Mouse (Mus musculus) liver, postnatal 0 days (tissue): ENCODE measurements around the gene Dnaja3.

Experiments
- CTCF ChIP-seq: sonication (generic); IDR thresholded peaks from 2 replicates; pipeline ENCODE4 v1.5.1; 2016; ENCODE audit warnings: antibody characterized with exemption, low read depth
- EP300 ChIP-seq: IDR thresholded peaks from 2 replicates; pipeline ENCODE4 v1.6.1; 2016; ENCODE audit warnings: antibody characterized with exemption, low read depth, mild to moderate bottlenecking

DNA sequence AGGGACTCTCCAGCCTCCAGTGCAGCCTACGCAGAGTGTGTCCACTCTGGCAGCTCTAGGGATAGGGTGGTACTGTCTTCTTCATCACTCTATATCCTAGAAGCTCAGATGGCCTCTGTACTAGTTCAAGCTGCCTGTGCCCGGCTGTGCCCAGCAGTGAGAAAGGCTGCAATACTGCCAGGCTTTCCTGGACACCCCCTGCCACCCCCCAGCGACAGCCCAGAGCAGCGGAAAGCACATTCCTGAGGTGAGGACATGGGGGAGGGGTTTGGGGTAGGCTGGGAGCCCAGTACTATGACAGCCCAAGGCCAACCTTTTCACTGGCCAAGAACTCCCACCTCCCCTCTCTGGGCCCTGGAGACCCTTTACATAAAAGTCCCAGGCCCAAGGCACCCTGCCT lies 4.0 kb upstream of the Dnaja3 start:
- no peak for TF ChIP-seq CTCF
- TF ChIP-seq EP300: no peak
